Mouse (Mus musculus) MEL (cell line): ENCODE results near the gene Pnpla5. TPM values are rescaled to one million over a fixed set of nuclear protein-coding genes. Genes with fewer than 3 reads are reported as not detected.

ENCODE experiments used
- DNase-seq: peaks from one replicate; pipeline ENCODE4 v3.0.0; 2011; ENCODE audit warnings: low read depth, low spot score
- H3K27ac ChIP-seq: 2 replicates; pipeline ENCODE4 v1.5.1; 2012; ENCODE audit warnings: low read depth, mild to moderate bottlenecking, control low read depth, low read length, moderate library complexity; ENCODE audit not compliant: control insufficient read depth
- H3K27me3 ChIP-seq, 2 experiments: fragments of 150-350 bp in 1 of 2; sonication (generic) in 1 of 2; 2 replicates each; pipeline ENCODE4 v1.6.1; 2012; ENCODE audit warnings: low read length in 2 of 2, mild to moderate bottlenecking in 2 of 2, improper control_type of control experiment in 1 of 2, moderate library complexity in 1 of 2; ENCODE audit not compliant: insufficient read depth in 2 of 2, control insufficient read depth in 1 of 2
- H3K36me3 ChIP-seq, 2 experiments: 2 replicates each; pipeline ENCODE4 v1.6.1; 2012 to 2014; ENCODE audit warnings: low read length in 2 of 2, improper control_type of control experiment in 1 of 2, inconsistent platforms in 1 of 2, mild to moderate bottlenecking in 1 of 2; ENCODE audit not compliant: insufficient read depth in 2 of 2, control insufficient read depth in 1 of 2
- H3K4me1 ChIP-seq, 2 experiments: fragments of 150-350 bp in 1 of 2; sonication (generic) in 1 of 2; 2 replicates each; pipeline ENCODE4 v1.6.1; 2012; ENCODE audit warnings: low read length in 2 of 2, improper control_type of control experiment in 1 of 2, mild to moderate bottlenecking in 1 of 2; ENCODE audit not compliant: insufficient read depth in 2 of 2, control insufficient read depth in 1 of 2
- H3K4me3 ChIP-seq, 2 experiments: fragments of 150-350 bp in 1 of 2; sonication (generic) in 1 of 2; 2 replicates each; pipeline ENCODE4 v1.5.1; 2012; ENCODE audit warnings: low read depth in 2 of 2, low read length in 2 of 2, mild to moderate bottlenecking in 2 of 2, moderate library complexity in 2 of 2, control low read depth in 1 of 2, improper control_type of control experiment in 1 of 2; ENCODE audit not compliant: control insufficient read depth in 1 of 2, insufficient read depth in 1 of 2
- H3K79me2 ChIP-seq: 2 replicates; pipeline ENCODE4 v1.6.1; 2012; ENCODE audit warnings: mild to moderate bottlenecking, low read length, moderate library complexity; ENCODE audit not compliant: control insufficient read depth, poor library complexity, insufficient read depth
- H3K9ac ChIP-seq: 2 replicates; pipeline ENCODE4 v1.6.1; 2012; ENCODE audit warnings: low read depth, mild to moderate bottlenecking, control low read depth, low read length, moderate library complexity; ENCODE audit not compliant: control insufficient read depth, poor library complexity, severe bottlenecking
- H3K9me3 ChIP-seq: fragments of 150-350 bp; sonication (generic); replicated peaks from 2 replicates; pipeline ENCODE4 v1.6.1; 2012; ENCODE audit warnings: mild to moderate bottlenecking, low read length, improper control_type of control experiment, moderate library complexity; ENCODE audit not compliant: insufficient read depth
- EP300 ChIP-seq, 2 experiments: IDR thresholded peaks; 2 replicates each; pipeline ENCODE4 v1.6.1; 2011; ENCODE audit warnings: improper control_type of control experiment in 2 of 2, low read length in 2 of 2, low read depth in 1 of 2, mild to moderate bottlenecking in 1 of 2
- GATA1 ChIP-seq: IDR thresholded peaks from 2 replicates; pipeline ENCODE4 v1.6.1; 2011; ENCODE audit warnings: low read depth, low read length, improper control_type of control experiment
- HCFC1 ChIP-seq: IDR thresholded peaks from 2 replicates; pipeline ENCODE4 v1.6.1; 2012; ENCODE audit warnings: low read depth, mild to moderate bottlenecking, inconsistent platforms, low read length, improper control_type of control experiment, moderate library complexity
- JUND ChIP-seq: IDR thresholded peaks from 2 replicates; pipeline ENCODE4 v1.6.1; 2011; ENCODE audit warnings: low read depth, mild to moderate bottlenecking, improper control_type of control experiment, low read length
- KAT2A ChIP-seq: conservative IDR thresholded peaks from 2 replicates; pipeline ENCODE4 v1.6.1; 2012; ENCODE audit warnings: low read depth, low read length, improper control_type of control experiment, inconsistent platforms
- MAZ ChIP-seq: IDR thresholded peaks from 2 replicates; pipeline ENCODE4 v1.6.1; 2012; ENCODE audit warnings: low read depth, mild to moderate bottlenecking, inconsistent platforms, low read length, improper control_type of control experiment
- MEF2A ChIP-seq: IDR thresholded peaks from 2 replicates; pipeline ENCODE4 v1.6.1; 2014; ENCODE audit warnings: low read depth, mild to moderate bottlenecking, inconsistent platforms, low read length, improper control_type of control experiment; ENCODE audit not compliant: poor library complexity, insufficient replicate concordance, severe bottlenecking; ENCODE audit errors: extremely low read depth
- MXI1 ChIP-seq: IDR thresholded peaks from 2 replicates; pipeline ENCODE4 v1.6.1; 2011; ENCODE audit warnings: mild to moderate bottlenecking, low read depth, low read length, improper control_type of control experiment
- POLR2AphosphoS2 ChIP-seq: IDR thresholded peaks from 2 replicates; pipeline ENCODE4 v1.6.1; 2011; ENCODE audit warnings: low read length, improper control_type of control experiment
- RCOR1 ChIP-seq: IDR thresholded peaks from 2 replicates; pipeline ENCODE4 v1.6.1; 2012; ENCODE audit warnings: low read depth, mild to moderate bottlenecking, inconsistent platforms, low read length, improper control_type of control experiment
- TAL1 ChIP-seq: IDR thresholded peaks from 2 replicates; pipeline ENCODE4 v1.6.1; 2012; ENCODE audit warnings: mild to moderate bottlenecking, inconsistent platforms, low read length, moderate library complexity, mixed read lengths
- TCF12 ChIP-seq: IDR thresholded peaks from 2 replicates; pipeline ENCODE4 v1.6.1; 2014; ENCODE audit warnings: low read depth, mild to moderate bottlenecking, inconsistent platforms, low read length, improper control_type of control experiment, moderate library complexity
- ZNF384 ChIP-seq: IDR thresholded peaks from 2 replicates; pipeline ENCODE4 v1.6.1; 2012; ENCODE audit warnings: low read depth, mild to moderate bottlenecking, inconsistent platforms, low read length, improper control_type of control experiment
- polyA plus RNA-seq, 2 experiments: library from polyadenylated mRNA; stranded (reverse) in 1 of 2; unstranded in 1 of 2; fragments of >175 nt in 1 of 2; fragments of >200 nt in 1 of 2; gene quantifications; 2 replicates each; pipeline versions ENCODE4 v1.2.1 to v1.2.4; 2012; ENCODE audit warnings: low replicate concordance in 2 of 2, low read depth in 1 of 2; ENCODE audit not compliant: insufficient read length in 2 of 2, insufficient read depth in 1 of 2, missing spikeins in 1 of 2
- total RNA-seq: library from RNA; depleted of rRNA; stranded (reverse); fragments of 300-350 nt; gene quantifications from 2 replicates; pipeline ENCODE4 v1.2.3, GENCODE M21; 2012

The Pnpla5 gene
- total and polyA plus RNA-seq, 3 experiments: not detected

GRCm38 (mm10) chr15:84169511-84169910, 46.5 kb upstream of the Pnpla5 start:
- H3K79me2 ChIP-seq: no peaks in the 10 kb centered on the region
- H3K9ac ChIP-seq: no peak overlapping the region

GRCm38 (mm10) chr15:84168170-84169161, 45.5 kb upstream of the Pnpla5 start:
- no peak overlapping the region for H3K27ac ChIP-seq
- H3K4me3 ChIP-seq: no peak overlapping the region

More at GRCm38 (mm10) chr15:84169511-84169910, 46.5 kb upstream of the Pnpla5 start:
- Histone ChIP-seq H3K4me1 (no peaks in the 10 kb centered on the region), H3K36me3 (no peaks in the 10 kb centered on the region), H3K27me3 (no peaks in the 10 kb centered on the region; a peak in 1 of 4 replicates), H3K27ac (no peak overlapping the region), H3K9me3 (no peaks in the 10 kb centered on the region), H3K4me3 (no peak overlapping the region)
- no peak for DNase-seq
- TF ChIP-seq MEF2A (no peak), JUND (no peak), EP300 (IDR thresholded peaks at IDR 0.05; ENCODE audit: low read depth in 1 of 2, low read length in 2 of 2) (no peak), MAZ (no peak)

GRCm38 (mm10) chr15:84167600-84167999, 44.6 kb upstream of the Pnpla5 start, which contains the start of gene Pnpla3:
Pnpla3 (plus strand) TSS chr15:84167837.
- H3K27ac ChIP-seq: no peak within 1 kb of the TSS
- H3K36me3 ChIP-seq: no peaks in the 10 kb centered on the region
- no peak for TF ChIP-seq TCF12
- TF ChIP-seq POLR2AphosphoS2: no peak
- no peak for TF ChIP-seq HCFC1
- no peak for TF ChIP-seq TAL1
- no peak for TF ChIP-seq ZNF384
- TF ChIP-seq KAT2A: no peak
- DNase-seq: no peak
- no peak within 1 kb of the TSS for H3K9ac ChIP-seq
- no peak within 1 kb of the TSS for H3K4me3 ChIP-seq
- no peaks in the 10 kb centered on the region for H3K27me3 ChIP-seq
- no peaks in the 10 kb centered on the region for H3K9me3 ChIP-seq
- no peaks in the 10 kb centered on the region for H3K4me1 ChIP-seq
- H3K79me2 ChIP-seq: no peaks in the 10 kb centered on the region

More at GRCm38 (mm10) chr15:84168170-84169161, 45.5 kb upstream of the Pnpla5 start:
- DNase-seq: no peak
- no peak for TF ChIP-seq EP300 (IDR thresholded peaks at IDR 0.05; ENCODE audit: low read depth in 1 of 2, low read length in 2 of 2)
- TF ChIP-seq KAT2A: no peak
- TF ChIP-seq GATA1: no peak
- TF ChIP-seq MXI1: no peak
- TF ChIP-seq RCOR1: no peak
- no peak for TF ChIP-seq POLR2AphosphoS2
- TF ChIP-seq ZNF384: no peak
- TF ChIP-seq, all 39 proteins: peak for 0
- H3K27me3 ChIP-seq: no peaks in the 10 kb centered on the region
- H3K9me3 ChIP-seq: no peaks in the 10 kb centered on the region
- H3K9ac ChIP-seq: no peak overlapping the region
- no peaks in the 10 kb centered on the region for H3K36me3 ChIP-seq
- no peaks in the 10 kb centered on the region for H3K79me2 ChIP-seq
- no peaks in the 10 kb centered on the region for H3K4me1 ChIP-seq
